Mouse (Mus musculus): ENCODE data around the gene Serpina10. TPM values are rescaled to one million over a fixed set of nuclear protein-coding genes. Genes with fewer than 3 reads are reported as not detected.
A peak's percentile ranks its signal among the peaks of the same experiment; 100 is the strongest.

Serpina10 gene
- polyA plus RNA-seq, 1 experiment from 2014 or later = 1.9 TPM

- ATAC-seq = no peak
- no peaks in the 10 kb centered on the region for H3K36me3 ChIP-seq (ENCODE audit: control insufficient read depth, insufficient read depth, low read length)
- H3K4me2 ChIP-seq (ENCODE audit: low read depth, low read length) = no peak overlapping the region
- no peak overlapping the region for H3K27ac ChIP-seq (ENCODE audit: low read length)
- no peaks in the 10 kb centered on the region for H3K9me3 ChIP-seq (ENCODE audit: control insufficient read depth, low read length)
- H3K27me3 ChIP-seq (replicated peaks; ENCODE audit: control insufficient read depth, insufficient read depth, low read length) = no peaks in the 10 kb centered on the region
- no peaks in the 10 kb centered on the region for H3K4me1 ChIP-seq (ENCODE audit: control insufficient read depth, insufficient read depth, low read length)
- no peak overlapping the region for H3K9ac ChIP-seq (ENCODE audit: low read depth, low read length)
- WGBS = 79% methylated on average over 2 of the region's 2 CpGs
- no peak overlapping the region for H3K4me3 ChIP-seq (ENCODE audit: low read length)
Measured at GRCm38 (mm10) chr12:103659171-103659570, 27.9 kb upstream of the Serpina10 start.

DNA sequence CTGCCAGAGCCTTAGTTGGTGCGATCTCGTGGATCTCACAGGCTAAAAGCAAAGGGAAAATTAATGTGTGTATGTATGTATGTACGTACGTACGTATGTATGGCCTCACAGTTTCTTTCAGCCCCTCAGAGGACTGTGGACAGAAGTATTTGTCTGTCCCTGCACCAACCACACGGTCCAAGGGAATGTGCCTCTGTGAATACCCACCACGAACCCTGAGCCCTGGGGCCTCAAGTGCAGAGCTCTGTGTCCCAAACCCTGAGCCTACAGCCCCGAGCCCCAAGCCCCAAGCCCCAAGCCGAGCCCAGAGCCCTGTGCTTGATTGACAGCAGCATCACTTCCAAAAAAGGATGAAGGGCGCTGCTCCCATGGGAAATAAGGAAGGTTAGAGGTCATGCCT is 26.7 kb upstream of the Serpina10 start:
- Histone ChIP-seq H3K9ac (ENCODE audit: low read depth, low read length) (no peak overlapping the region), H3K27me3 (replicated peaks; ENCODE audit: control insufficient read depth, insufficient read depth, low read length) (no peaks in the 10 kb centered on the region), H3K4me2 (ENCODE audit: low read depth, low read length) (no peak overlapping the region), H3K36me3 (ENCODE audit: control insufficient read depth, insufficient read depth, low read length) (no peaks in the 10 kb centered on the region), H3K9me3 (ENCODE audit: control insufficient read depth, low read length) (no peaks in the 10 kb centered on the region), H3K4me3 (ENCODE audit: low read length) (no peak overlapping the region), H3K4me1 (ENCODE audit: control insufficient read depth, insufficient read depth, low read length) (no peaks in the 10 kb centered on the region), H3K27ac (ENCODE audit: low read length) (no peak overlapping the region)
- 87% methylated on average over 10 of the region's 10 CpGs for WGBS
- no peak for ATAC-seq

DNA sequence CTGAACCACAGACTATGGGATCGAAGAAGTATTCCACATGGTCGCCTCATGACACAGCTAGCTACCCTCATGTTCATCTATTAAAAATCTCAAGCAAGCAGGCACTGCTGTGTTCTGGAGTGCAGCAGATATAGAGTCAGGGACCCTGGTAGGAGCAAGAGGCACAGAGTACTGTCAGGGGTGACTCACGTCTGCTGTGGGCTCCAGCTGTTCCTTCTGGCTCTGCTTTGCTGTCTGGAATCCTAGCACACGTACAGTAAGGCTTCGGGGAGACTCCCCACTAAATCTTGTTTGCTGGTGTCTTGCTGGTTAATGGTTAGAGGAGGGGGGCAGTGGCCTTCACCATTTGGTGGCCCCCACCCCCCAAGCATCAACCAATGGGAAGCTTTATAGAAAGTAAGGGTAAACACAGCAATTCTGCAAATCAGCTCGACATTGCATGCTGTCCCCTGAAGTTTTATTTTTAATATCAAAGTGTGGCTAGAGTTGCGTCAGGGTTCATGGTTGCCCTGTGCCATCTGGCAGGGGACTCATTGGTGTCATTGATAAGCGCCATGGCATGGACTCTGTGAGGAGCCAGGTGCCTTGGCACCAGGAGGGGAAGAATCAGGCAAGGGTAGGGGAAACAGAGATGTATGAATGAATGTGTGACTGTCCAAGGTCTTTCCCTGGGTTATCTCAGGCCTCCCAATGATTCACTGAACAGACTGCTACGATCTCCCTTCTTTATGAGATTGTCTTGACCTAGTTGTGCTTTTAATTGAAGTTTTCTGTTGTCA is 25.8 kb upstream of the Serpina10 start, which contains the start of gene Serpina6:
Gene Serpina6, minus strand, starts transcription at position 365 of the 779 bp plus-strand sequence.
- no peaks in the 10 kb centered on the region for H3K4me1 ChIP-seq (ENCODE audit: control insufficient read depth, insufficient read depth, low read length)
- peak; percentile 46; the same call in 1 of the 2 replicates for ATAC-seq
- H3K9ac ChIP-seq (ENCODE audit: low read depth, low read length) = no peak within 1 kb of the TSS
- no peaks in the 10 kb centered on the region for H3K36me3 ChIP-seq (ENCODE audit: control insufficient read depth, insufficient read depth, low read length)
- no peaks in the 10 kb centered on the region for H3K27me3 ChIP-seq (replicated peaks; ENCODE audit: control insufficient read depth, insufficient read depth, low read length)
- WGBS = 68% methylated on average over 9 of the region's 9 CpGs
- no peaks in the 10 kb centered on the region for H3K9me3 ChIP-seq (ENCODE audit: control insufficient read depth, low read length)
- H3K4me2 ChIP-seq (ENCODE audit: low read depth, low read length) = no peak within 1 kb of the TSS
- no peak within 1 kb of the TSS for H3K4me3 ChIP-seq (ENCODE audit: low read length)
- H3K27ac ChIP-seq (ENCODE audit: low read length) = no peak within 1 kb of the TSS

GRCm38 (mm10) chr12:103655123-103656044 is 24.1 kb upstream of the Serpina10 start:
- WGBS = 83% methylated on average over 7 of the region's 7 CpGs
- no peak overlapping the region for H3K4me3 ChIP-seq (ENCODE audit: low read length)

DNA sequence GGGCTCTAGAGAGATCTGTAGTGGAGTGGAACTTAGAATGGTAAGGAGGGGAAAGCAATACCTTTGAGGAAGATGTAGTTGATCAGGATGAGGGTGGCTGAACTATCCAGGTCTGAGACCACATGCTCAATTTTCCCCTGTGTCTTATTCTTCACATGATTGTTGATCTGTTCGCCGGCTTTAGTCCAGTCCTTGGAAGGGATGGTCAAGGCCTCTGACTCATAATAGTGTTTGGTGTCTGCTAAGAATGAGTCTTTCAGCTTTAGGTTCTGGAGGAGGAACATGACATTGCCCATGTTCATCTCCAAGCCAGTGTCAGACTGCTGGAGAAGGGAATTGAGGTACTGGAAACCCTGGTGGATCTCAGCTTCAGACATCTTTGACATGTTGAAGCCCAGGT is 22.6 kb upstream of the Serpina10 start:
- WGBS = 89% methylated on average over 2 of the region's 2 CpGs

More at GRCm38 (mm10) chr12:103655123-103656044, 24.1 kb upstream of the Serpina10 start:
- Histone ChIP-seq H3K27me3 (replicated peaks; ENCODE audit: control insufficient read depth, insufficient read depth, low read length) (no peaks in the 10 kb centered on the region), H3K4me1 (ENCODE audit: control insufficient read depth, insufficient read depth, low read length) (no peaks in the 10 kb centered on the region), H3K9ac (ENCODE audit: low read depth, low read length) (no peak overlapping the region), H3K27ac (ENCODE audit: low read length) (no peak overlapping the region), H3K4me2 (ENCODE audit: low read depth, low read length) (no peak overlapping the region), H3K36me3 (ENCODE audit: control insufficient read depth, insufficient read depth, low read length) (no peaks in the 10 kb centered on the region), H3K9me3 (ENCODE audit: control insufficient read depth, low read length) (no peaks in the 10 kb centered on the region)
- ATAC-seq = 0 out of 2 replicates have a peak, but pooled peaks have one; percentile 28

DNA sequence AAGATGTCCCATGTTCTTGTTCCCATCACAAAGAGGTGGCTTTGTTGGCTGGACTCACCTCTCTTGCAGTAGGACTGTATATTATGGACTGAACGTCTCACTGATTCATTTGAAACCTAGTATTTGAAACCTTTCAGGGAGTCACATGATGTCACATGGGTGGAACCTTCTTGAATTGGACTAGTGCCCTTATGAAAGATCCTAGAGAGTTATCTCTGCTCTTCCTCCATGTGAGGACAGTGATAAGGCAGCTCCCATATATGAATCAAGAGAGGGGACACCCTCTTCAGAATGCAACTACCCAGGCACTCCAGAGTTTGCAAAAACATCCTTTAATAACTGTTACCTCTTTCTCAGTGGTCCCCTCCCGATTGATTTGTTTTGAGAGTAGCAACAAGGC is 15.1 kb upstream of the Serpina10 start:
- ATAC-seq = no peak
- no peak overlapping the region for H3K27ac ChIP-seq (ENCODE audit: low read length)
- no peak overlapping the region for H3K4me2 ChIP-seq (ENCODE audit: low read depth, low read length)
- no peaks in the 10 kb centered on the region for H3K4me1 ChIP-seq (ENCODE audit: control insufficient read depth, insufficient read depth, low read length)
- WGBS = 87% methylated on average over 2 of the region's 2 CpGs
- H3K9ac ChIP-seq (ENCODE audit: low read depth, low read length) = no peak overlapping the region
- H3K4me3 ChIP-seq (ENCODE audit: low read length) = no peak overlapping the region
- H3K36me3 ChIP-seq (ENCODE audit: control insufficient read depth, insufficient read depth, low read length) = no peaks in the 10 kb centered on the region
- H3K27me3 ChIP-seq (replicated peaks; ENCODE audit: control insufficient read depth, insufficient read depth, low read length) = no peaks in the 10 kb centered on the region
- H3K9me3 ChIP-seq (ENCODE audit: control insufficient read depth, low read length) = no peaks in the 10 kb centered on the region

More for the DNA sequence above, 22.6 kb upstream of the Serpina10 start:
- ATAC-seq = no peak
- no peak overlapping the region for H3K4me3 ChIP-seq (ENCODE audit: low read length)
- H3K4me2 ChIP-seq (ENCODE audit: low read depth, low read length) = no peak overlapping the region
- no peaks in the 10 kb centered on the region for H3K27me3 ChIP-seq (replicated peaks; ENCODE audit: control insufficient read depth, insufficient read depth, low read length)
- H3K9ac ChIP-seq (ENCODE audit: low read depth, low read length) = no peak overlapping the region
- H3K9me3 ChIP-seq (ENCODE audit: control insufficient read depth, low read length) = no peaks in the 10 kb centered on the region
- H3K36me3 ChIP-seq (ENCODE audit: control insufficient read depth, insufficient read depth, low read length) = no peaks in the 10 kb centered on the region
- no peaks in the 10 kb centered on the region for H3K4me1 ChIP-seq (ENCODE audit: control insufficient read depth, insufficient read depth, low read length)
- H3K27ac ChIP-seq (ENCODE audit: low read length) = no peak overlapping the region

DNA sequence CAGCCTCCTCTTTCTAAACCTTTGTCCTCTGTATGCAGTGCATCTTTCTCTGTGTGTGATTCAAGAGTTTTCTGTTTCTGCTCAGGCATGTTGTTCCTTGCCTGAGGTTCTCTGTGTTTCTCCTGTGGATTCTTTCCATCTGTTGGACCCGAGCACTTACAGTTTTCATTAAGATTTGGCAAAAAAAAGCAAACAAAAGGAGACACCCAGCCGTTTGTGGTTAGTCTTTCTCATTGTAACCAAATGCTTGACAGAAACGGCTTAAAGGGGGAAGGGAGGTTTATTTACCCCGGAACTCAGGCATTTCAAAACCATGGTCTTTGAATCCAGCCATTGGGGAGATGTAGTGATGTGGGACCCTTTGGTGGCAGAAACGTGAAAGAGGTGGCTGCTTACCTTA is 13.4 kb upstream of the Serpina10 start:
- WGBS = 44% methylated on average over 5 of the region's 5 CpGs
- Histone ChIP-seq H3K4me1 (ENCODE audit: control insufficient read depth, insufficient read depth, low read length) (no peaks in the 10 kb centered on the region), H3K27ac (ENCODE audit: low read length) (no peak overlapping the region), H3K27me3 (replicated peaks; ENCODE audit: control insufficient read depth, insufficient read depth, low read length) (no peaks in the 10 kb centered on the region), H3K9me3 (ENCODE audit: control insufficient read depth, low read length) (no peaks in the 10 kb centered on the region), H3K4me2 (ENCODE audit: low read depth, low read length) (no peak overlapping the region), H3K9ac (ENCODE audit: low read depth, low read length) (no peak overlapping the region), H3K4me3 (ENCODE audit: low read length) (no peak overlapping the region), H3K36me3 (ENCODE audit: control insufficient read depth, insufficient read depth, low read length) (no peaks in the 10 kb centered on the region)
- no peak for ATAC-seq

- H3K27me3 ChIP-seq (replicated peaks; ENCODE audit: control insufficient read depth, insufficient read depth, low read length) = no peaks in the 10 kb centered on the region
Measured at GRCm38 (mm10) chr12:103643818-103644217, 12.6 kb upstream of the Serpina10 start.

DNA sequence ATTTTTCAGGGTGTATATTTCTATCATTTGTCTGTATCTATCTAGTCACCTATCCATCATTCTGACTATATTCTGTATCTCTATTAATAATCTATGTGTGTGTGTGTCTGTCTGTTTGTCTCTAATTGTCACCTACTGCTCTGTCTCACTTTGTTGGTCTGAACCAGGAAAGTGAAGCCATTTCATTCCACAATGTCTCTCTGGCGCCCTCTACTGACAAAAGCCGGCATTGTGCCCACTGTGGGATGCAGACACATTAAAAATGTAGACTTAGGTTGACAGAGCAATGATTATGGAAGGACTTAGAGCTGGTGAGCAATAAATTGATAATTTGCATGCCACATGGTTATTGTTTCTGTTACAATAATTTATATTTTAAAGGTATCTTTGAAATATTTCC is 12.1 kb upstream of the Serpina10 start:
- H3K4me1 ChIP-seq (ENCODE audit: control insufficient read depth, insufficient read depth, low read length) = no peaks in the 10 kb centered on the region
- H3K4me2 ChIP-seq (ENCODE audit: low read depth, low read length) = no peak overlapping the region
- WGBS = 3% methylated on average over 2 of the region's 2 CpGs
- H3K27me3 ChIP-seq (replicated peaks; ENCODE audit: control insufficient read depth, insufficient read depth, low read length) = no peaks in the 10 kb centered on the region
- H3K36me3 ChIP-seq (ENCODE audit: control insufficient read depth, insufficient read depth, low read length) = no peaks in the 10 kb centered on the region
- H3K9me3 ChIP-seq (ENCODE audit: control insufficient read depth, low read length) = no peaks in the 10 kb centered on the region
- no peak overlapping the region for H3K27ac ChIP-seq (ENCODE audit: low read length)
- no peak overlapping the region for H3K4me3 ChIP-seq (ENCODE audit: low read length)
- ATAC-seq = 0 out of 2 replicates have a peak, but pooled peaks have one; percentile 63
- H3K9ac ChIP-seq (ENCODE audit: low read depth, low read length) = no peak overlapping the region

More at GRCm38 (mm10) chr12:103643818-103644217, 12.6 kb upstream of the Serpina10 start:
- H3K27ac ChIP-seq (ENCODE audit: low read length) = no peak overlapping the region
- H3K4me1 ChIP-seq (ENCODE audit: control insufficient read depth, insufficient read depth, low read length) = no peaks in the 10 kb centered on the region
- WGBS = 80% methylated on average over 3 of the region's 3 CpGs
- no peaks in the 10 kb centered on the region for H3K9me3 ChIP-seq (ENCODE audit: control insufficient read depth, low read length)
- no peak overlapping the region for H3K4me3 ChIP-seq (ENCODE audit: low read length)
- no peaks in the 10 kb centered on the region for H3K36me3 ChIP-seq (ENCODE audit: control insufficient read depth, insufficient read depth, low read length)
- H3K4me2 ChIP-seq (ENCODE audit: low read depth, low read length) = no peak overlapping the region
- no peak for ATAC-seq
- no peak overlapping the region for H3K9ac ChIP-seq (ENCODE audit: low read depth, low read length)
